Mouse (Mus musculus) olfactory bulb, adult 2 months (tissue): ENCODE measurements around the gene Insl6. TPM values are rescaled to one million over a fixed set of nuclear protein-coding genes. Genes with fewer than 3 reads are reported as not detected.

ENCODE experiments used
- H3K27ac ChIP-seq: fragments of 200-500 bp; 2 replicates; pipeline ENCODE4 v1.5.1; 2012; ENCODE audit warnings: low read depth, low read length; ENCODE audit not compliant: insufficient read depth
- H3K4me1 ChIP-seq: fragments of 200-500 bp; 2 replicates; pipeline ENCODE4 v1.6.1; 2012; ENCODE audit warnings: low read length; ENCODE audit not compliant: control insufficient read depth, insufficient read depth
- H3K4me3 ChIP-seq: fragments of 200-500 bp; 2 replicates; pipeline ENCODE4 v1.5.1; 2012; ENCODE audit warnings: mild to moderate bottlenecking, low read depth, low read length, moderate library complexity; ENCODE audit not compliant: insufficient read depth
- CTCF ChIP-seq: fragments of 200-500 bp; IDR thresholded peaks from 2 replicates; pipeline ENCODE4 v1.5.1; 2012; ENCODE audit warnings: low read depth, mild to moderate bottlenecking, low read length, moderate library complexity; ENCODE audit not compliant: insufficient read depth
- POLR2A ChIP-seq: fragments of 200-500 bp; IDR thresholded peaks from 2 replicates; pipeline ENCODE4 v1.6.1; 2012; ENCODE audit warnings: mild to moderate bottlenecking, low read depth, low read length, moderate library complexity; ENCODE audit not compliant: insufficient read depth
- WGBS: fragments of 180-500 bp; shearing (Covaris S2); methylation state at CpG from one replicate; pipeline ENCODE4 v1.1.7; 2018; 5-methylcytosine and 5-hydroxymethylcytosine counted together
- polyA plus RNA-seq: library from polyadenylated mRNA; stranded (reverse); fragments of >200 nt; gene quantifications from 2 replicates; pipeline ENCODE4 v1.2.4, GENCODE M21; 2012; ENCODE audit warnings: low replicate concordance; ENCODE audit not compliant: missing spikeins, insufficient read depth, insufficient read length

Gene Insl6
- polyA plus RNA-seq, 1 experiment = not detected

DNA sequence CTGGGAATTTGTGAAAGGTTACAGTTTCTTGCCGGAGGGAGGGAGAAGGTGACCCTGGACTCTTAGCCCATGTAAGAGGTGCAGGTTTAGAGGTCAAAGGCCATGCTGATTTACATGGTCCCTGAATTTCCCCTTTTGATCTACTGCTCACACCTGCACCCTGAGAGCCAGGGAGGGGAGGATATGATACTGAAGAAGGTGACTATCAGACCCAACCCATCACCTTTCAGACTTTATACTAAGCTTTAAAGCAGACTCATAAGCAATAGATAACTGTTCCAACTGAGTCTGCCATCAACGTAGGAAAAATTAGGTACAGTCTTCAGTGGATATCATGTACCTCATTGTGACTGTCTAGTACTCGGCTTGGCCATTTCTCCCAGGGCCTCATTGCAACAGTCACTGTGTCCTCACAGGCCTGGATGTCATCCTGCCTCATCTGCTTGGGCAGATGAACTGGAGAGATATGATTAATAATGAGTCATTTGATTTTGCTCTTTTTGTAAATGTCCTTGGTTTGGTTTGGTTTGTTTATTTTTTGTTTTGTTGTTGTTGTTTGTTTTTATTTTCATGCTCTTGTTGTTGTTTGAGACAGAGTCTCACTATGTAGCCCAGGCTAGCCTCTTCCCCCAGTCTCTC is 43.6 kb upstream of the Insl6 start:
- Histone ChIP-seq H3K27ac (no peak overlapping the region), H3K4me1 (peaks cover 5% of the 10 kb centered on the region), H3K4me3 (no peak overlapping the region)
- 88% methylated on average over 3 of the region's 3 CpGs for WGBS
- TF ChIP-seq CTCF (no peak), POLR2A (no peak)

GRCm38 (mm10) chr19:29368041-29368440 is 42.9 kb upstream of the Insl6 start:
- TF ChIP-seq POLR2A = no peak
- TF ChIP-seq CTCF = no peak
- no peak overlapping the region for H3K4me3 ChIP-seq
- peaks cover 2% of the 10 kb centered on the region; the same call in 1 of the 2 replicates for H3K4me1 ChIP-seq
- WGBS = 96% methylated on average over 2 of the region's 2 CpGs
- H3K27ac ChIP-seq = no peak overlapping the region

DNA sequence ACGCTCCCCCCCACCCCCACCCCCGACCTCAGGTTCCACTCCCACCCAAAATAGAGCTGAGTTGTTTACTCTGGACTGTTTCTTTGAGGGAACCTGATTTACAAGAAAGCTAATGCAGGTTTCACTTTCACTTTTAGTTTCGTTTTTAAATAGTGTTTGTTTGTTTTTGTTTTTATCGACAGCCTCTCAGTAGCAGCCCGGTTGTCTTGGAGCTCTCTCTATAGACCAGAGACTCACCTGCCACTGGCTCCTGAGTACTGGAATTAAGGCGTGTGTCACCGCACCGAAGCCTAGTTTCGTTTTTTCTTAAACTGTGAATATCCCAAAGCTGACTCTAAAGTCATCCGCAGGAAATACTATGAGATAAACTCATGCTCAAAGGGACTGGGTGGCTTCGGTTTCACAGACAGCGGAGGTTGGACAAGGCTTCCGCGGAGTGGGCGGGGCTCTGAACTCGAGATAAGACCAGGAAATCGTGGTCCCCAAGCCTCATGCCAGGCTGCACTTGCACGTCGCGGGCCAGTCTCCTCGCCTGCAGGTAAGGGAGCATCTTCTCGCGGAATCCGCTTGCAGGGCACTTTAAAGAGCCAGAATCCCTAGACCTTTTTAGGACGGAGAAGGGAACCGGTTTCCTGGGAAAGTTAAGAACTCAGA is 41.9 kb upstream of the Insl6 start, which contains the start of the genes Plgrkt and Cd274:
Gene Plgrkt, minus strand, starts transcription at position 422 of the 654 bp plus-strand sequence.
Gene Cd274, plus strand, starts transcription at position 487 of the 654 bp plus-strand sequence.
- TF ChIP-seq POLR2A (no peak), CTCF (no peak)

DNA sequence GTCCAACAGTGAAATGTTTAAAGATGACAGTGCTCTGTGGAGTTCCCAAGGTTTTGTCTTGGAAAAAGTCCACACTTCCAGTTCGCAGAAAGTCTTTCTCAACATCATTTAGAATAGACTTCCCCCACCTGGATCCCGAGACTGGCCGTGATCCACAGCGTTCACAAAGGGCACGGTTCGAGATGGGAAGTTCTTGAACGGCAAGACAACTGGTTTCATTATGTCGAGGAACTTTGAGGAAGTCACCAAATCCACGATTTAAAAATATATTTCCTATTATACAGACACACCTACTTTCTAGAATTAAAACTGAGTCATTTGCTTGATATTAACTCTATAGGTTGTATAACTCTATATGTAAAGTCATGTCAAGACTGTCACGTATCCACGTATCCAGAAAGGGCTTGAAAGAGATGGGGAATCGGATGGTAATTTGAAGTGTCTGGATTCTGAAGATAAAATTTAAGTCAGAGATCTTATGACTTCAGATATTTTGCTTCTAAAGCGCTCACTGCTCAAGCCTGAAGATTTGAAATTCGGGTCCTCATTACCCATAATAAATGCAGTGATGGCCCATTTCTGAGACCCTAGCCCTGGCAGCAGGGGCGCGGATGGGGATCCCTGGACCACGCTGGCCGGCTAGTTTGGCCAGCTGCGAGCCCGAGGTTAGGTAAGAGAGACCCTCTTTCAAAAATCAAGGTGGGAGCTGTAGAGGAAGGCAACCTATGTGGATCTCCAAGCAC is 41.2 kb upstream of the Insl6 start:
- peak overlapping the region; percentile 42 for H3K4me3 ChIP-seq
- H3K4me1 ChIP-seq = peaks cover 2% of the 10 kb centered on the region; the same call in 1 of the 2 replicates
- H3K27ac ChIP-seq = no peak overlapping the region
- 68% methylated on average over 20 of the region's 20 CpGs for WGBS
- TF ChIP-seq CTCF = no peak
- no peak for TF ChIP-seq POLR2A

More for the DNA sequence above, 41.9 kb upstream of the Insl6 start, which contains the start of the genes Plgrkt and Cd274:
- Histone ChIP-seq H3K4me3 (peak within 1 kb of the TSS; percentile 45), H3K27ac (no peak within 1 kb of the TSS), H3K4me1 (peaks cover 2% of the 10 kb centered on the region; the same call in 1 of the 2 replicates)
- 2% methylated on average over 26 of the region's 26 CpGs for WGBS

- Histone ChIP-seq H3K4me3 (no peak overlapping the region), H3K27ac (no peak overlapping the region), H3K4me1 (peaks cover 4% of the 10 kb centered on the region)
- TF ChIP-seq CTCF (no peak), POLR2A (no peak)
- 25% methylated on average over 3 of the region's 3 CpGs for WGBS
Observed at GRCm38 (mm10) chr19:29365105-29365504, 39.9 kb upstream of the Insl6 start.

DNA sequence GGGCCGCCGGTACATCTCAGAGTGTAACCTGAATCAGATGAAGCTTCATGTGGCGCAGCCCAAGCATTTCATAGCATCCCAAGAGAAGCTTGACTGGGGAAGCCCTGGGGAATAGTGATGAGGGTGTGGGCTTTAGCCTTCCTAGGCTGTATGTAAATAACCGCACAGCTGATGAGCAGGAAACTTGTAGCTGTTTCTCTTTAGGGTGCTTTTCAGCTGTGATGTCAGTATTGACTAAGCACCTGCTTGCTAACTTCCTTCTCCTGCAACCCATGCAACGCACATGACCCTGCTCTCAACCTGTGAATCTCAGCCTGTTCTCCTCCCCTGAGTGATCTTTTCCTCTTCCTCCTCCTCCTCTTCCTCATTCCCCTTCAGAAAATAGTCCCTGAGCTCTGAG is 38.9 kb upstream of the Insl6 start:
- no peak overlapping the region for H3K27ac ChIP-seq
- no peak overlapping the region for H3K4me3 ChIP-seq
- H3K4me1 ChIP-seq = peaks cover 6% of the 10 kb centered on the region
- 89% methylated on average over 5 of the region's 5 CpGs for WGBS
- no peak for TF ChIP-seq POLR2A
- TF ChIP-seq CTCF = no peak

- TF ChIP-seq CTCF (no peak), POLR2A (no peak)
- Histone ChIP-seq H3K4me1 (peaks cover 6% of the 10 kb centered on the region), H3K4me3 (no peak overlapping the region), H3K27ac (no peak overlapping the region)
- WGBS = 92% methylated on average over 7 of the region's 7 CpGs
Observed at GRCm38 (mm10) chr19:29363557-29363956, 38.4 kb upstream of the Insl6 start.

GRCm38 (mm10) chr19:29362173-29362930 is 37.2 kb upstream of the Insl6 start:
- WGBS = 36% methylated on average over 13 of the region's 13 CpGs
- H3K27ac ChIP-seq = no peak overlapping the region
- H3K4me1 ChIP-seq = peaks cover 6% of the 10 kb centered on the region
- TF ChIP-seq CTCF (no peak), POLR2A (no peak)
- peak overlapping the region; percentile 71 for H3K4me3 ChIP-seq
